Comparison of ENCODE assay signal across 22 mouse cellular contexts in genomic region chr9:22886351-22886750, GRCm38 (mm10).
DNase-seq lines count a peak whose midpoint lies in the region; ATAC-seq lines count a peak whose summit lies in the region.
"Had no signal": no experiment of that assay in that cellular context is flagged by ENCODE, and none has a peak within 500 bp of the region (broad histone marks: within the 10 kb centered on the region; RNA-seq: fewer than 3 reads in every experiment).

No protein-coding gene starts in this region.

- ATAC-seq in inflammation-experienced regulatory T-cells, adult 6 months = no peak
- ATAC-seq: forebrain, embryonic 16.5 days; hindbrain, embryonic 16.5 days; intestine, embryonic 15.5 days; lung, postnatal 0 days; midbrain, embryonic 13.5 days had no signal

- peak; percentile 36 for DNase-seq in gastrocnemius, adult 18-20 months (ENCODE audit: low spot score)
- DNase-seq in gastrocnemius, postnatal 10 days = no peak
- DNase-seq in heart, adult 9 months (ENCODE audit: low spot score in 2 of 2) = peak; percentile 14 to 29
- no peak for DNase-seq in heart, postnatal 4 days
- peak; percentile 19 for DNase-seq in ZHBTc4 (ENCODE audit: low read depth, low spot score)
- no peak for DNase-seq in frontal cortex, postnatal 10 days (ENCODE audit: low spot score in 2 of 2)
- DNase-seq: cerebellum, adult 8-10 months; cerebellum, postnatal 25 days; gastrocnemius, postnatal 36 days; heart, postnatal 14 days; kidney, adult 2 months; kidney, postnatal 36 days; liver, embryonic 13.5 days; lung, adult 18-20 months; lung, postnatal 4 days; thymus, postnatal 14 days had no signal

Comparison
In these comparisons a context has a peak if more than half of its experiments do, and no peak if none do; other contexts are left out.
1. DNase-seq: peak in gastrocnemius, adult 18-20 months (single experiment), heart, adult 9 months (2 of 2) and ZHBTc4 (single experiment); none in gastrocnemius, postnatal 10 days (single experiment), heart, postnatal 4 days (single experiment) and frontal cortex, postnatal 10 days (0 of 2).